Mouse (Mus musculus): Measurements from ENCODE around the gene Olfr1504.

DNA sequence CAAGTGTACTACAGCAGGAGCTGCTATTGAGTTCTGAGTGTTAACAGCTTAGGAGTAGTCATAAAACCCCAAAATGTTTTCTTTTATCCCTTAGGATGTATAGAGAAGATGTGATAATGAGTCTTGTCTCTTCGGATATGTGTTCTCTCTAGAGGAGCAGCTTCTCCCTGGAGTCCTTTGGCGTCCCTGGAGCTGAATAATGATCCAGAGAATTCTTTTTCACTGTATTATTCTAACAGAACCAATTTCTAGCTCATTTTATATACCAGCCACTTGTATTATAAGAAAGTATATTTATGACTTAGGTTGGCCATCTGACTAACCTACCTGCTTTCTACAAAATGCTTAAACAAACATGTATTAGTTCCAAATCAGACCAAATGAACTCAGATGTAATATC, 15.5 kb upstream of the Olfr1504 start, which contains the start of gene Olfr1505:
- TF ChIP-seq CTCF (IDR thresholded peaks at IDR 0.05; ENCODE audit: control insufficient read depth, insufficient read depth, insufficient replicate concordance, low read depth, low read length) (no peak), POLR2A (IDR thresholded peaks at IDR 0.05; ENCODE audit: control insufficient read depth, low read depth, low read length) (no peak)
